Mouse (Mus musculus): ENCODE measurements around the gene Wdr66. TPM values are rescaled to one million over a fixed set of nuclear protein-coding genes. Genes with fewer than 3 reads are reported as not detected.

Gene Wdr66
- total and polyA plus RNA-seq, 3 experiments: 0.52 to 2.0 (median 0.65) TPM

DNA sequence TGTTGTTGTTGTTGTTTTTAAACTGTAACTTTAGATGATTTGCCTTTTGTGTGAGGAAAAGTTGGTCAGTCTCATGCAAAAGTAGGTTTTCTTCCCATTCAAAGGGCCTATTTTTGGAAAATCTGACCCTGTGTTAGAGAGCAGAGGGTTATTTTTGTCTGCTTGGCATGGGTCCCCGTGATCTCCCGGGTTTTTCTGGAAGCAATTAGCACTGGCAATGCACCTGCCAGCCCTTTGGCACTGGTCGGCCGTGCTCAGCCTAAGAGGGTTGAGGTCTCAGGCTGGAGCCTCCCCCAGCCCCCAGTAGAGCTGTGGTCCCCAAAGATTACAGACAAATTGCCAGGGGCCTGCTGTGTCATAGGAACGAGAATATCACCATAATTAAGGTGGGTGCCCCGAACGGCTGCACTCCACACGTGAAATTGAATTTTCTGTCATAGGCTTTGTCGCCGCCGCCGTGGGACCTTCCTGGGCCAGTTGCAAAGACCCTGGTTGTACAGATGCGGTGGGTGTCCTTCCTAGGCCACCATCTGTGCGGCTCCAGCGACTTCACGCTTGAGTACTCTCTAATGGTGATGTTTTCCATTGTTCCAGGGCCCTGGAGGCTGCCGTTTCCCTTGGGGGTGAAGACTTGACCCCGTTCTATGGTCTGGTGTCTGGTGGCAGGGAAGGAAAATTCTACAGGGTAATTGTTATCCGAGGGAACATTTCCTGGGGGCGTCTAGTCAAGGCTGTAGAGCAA is 50.0 kb downstream of the Wdr66 start:
- Histone ChIP-seq H3K79me2 (replicated peaks; ENCODE audit: control insufficient read depth, insufficient read depth, low read length) (no peaks in the 10 kb centered on the region), H3K36me3 (ENCODE audit: control insufficient read depth, insufficient read depth, low read length) (no peaks in the 10 kb centered on the region), H3K27ac (peak overlapping the region; percentile 43), H3K27me3 (ENCODE audit: control insufficient read depth, insufficient read depth, low read length) (no peaks in the 10 kb centered on the region), H3K4me3 (no peak overlapping the region), H3K4me1 (ENCODE audit: control insufficient read depth, insufficient read depth, low read length) (peaks cover 1% of the 10 kb centered on the region; the same call in 1 of the 2 replicates), H3K9ac (ENCODE audit: low read depth, low read length) (no peak overlapping the region)
- intact Hi-C loops (cut with DNase I): no loop called here
- 59% methylated on average over 20 of the region's 20 CpGs for WGBS
- no peak for TF ChIP-seq CTCF (IDR thresholded peaks at IDR 0.05)
- no peak for TF ChIP-seq POLR2A (IDR thresholded peaks at IDR 0.05; ENCODE audit: insufficient read depth, low read depth, low read length)
- no peak for TF ChIP-seq EP300 (IDR thresholded peaks at IDR 0.05; ENCODE audit: insufficient read depth, low read depth, low read length)
- peak; percentile 44 to 58 for DNase-seq

DNA sequence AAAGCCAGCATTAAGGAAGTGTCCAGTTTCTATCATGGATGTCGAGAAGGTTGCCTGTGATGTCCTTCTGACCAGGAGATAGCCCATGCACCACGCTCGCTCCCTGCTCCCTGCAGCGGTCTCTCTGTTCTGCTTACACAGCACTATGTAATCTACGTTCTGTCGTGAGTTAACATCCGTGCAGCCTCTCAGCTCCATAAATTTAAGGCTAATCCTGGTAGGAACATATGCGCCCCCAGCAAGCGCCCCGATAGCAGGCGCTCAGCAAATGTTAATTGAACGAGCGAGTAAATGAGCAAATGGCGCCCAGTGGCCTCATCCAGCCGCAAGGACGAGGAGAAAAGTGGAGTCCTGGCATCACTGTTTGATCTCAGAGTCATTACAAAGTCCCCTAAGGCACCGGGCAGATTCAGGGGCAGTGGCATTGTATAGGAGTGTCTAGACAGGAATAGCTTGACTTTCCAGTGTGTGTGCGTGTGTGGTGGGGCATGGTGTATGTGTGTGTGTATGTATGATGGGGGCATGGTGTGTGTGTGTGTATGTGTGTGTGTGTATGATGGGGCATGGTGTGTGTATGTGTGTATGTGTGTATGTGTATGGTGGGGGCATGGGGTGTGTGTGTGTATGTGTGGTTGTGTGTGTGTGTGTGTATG is 55.9 kb downstream of the Wdr66 start:
- WGBS: 81% methylated on average over 18 of the region's 18 CpGs
- no peaks in the 10 kb centered on the region for H3K27me3 ChIP-seq (ENCODE audit: control insufficient read depth, insufficient read depth, low read length)
- H3K4me1 ChIP-seq (ENCODE audit: control insufficient read depth, insufficient read depth, low read length): peaks cover 1% of the 10 kb centered on the region; the same call in 1 of the 2 replicates
- H3K9ac ChIP-seq (ENCODE audit: low read depth, low read length): no peak overlapping the region
- no peaks in the 10 kb centered on the region for H3K79me2 ChIP-seq (replicated peaks; ENCODE audit: control insufficient read depth, insufficient read depth, low read length)
- intact Hi-C loops (cut with DNase I): no loop called here
- no peak overlapping the region for H3K27ac ChIP-seq
- no peak overlapping the region for H3K4me3 ChIP-seq
- no peaks in the 10 kb centered on the region for H3K36me3 ChIP-seq (ENCODE audit: control insufficient read depth, insufficient read depth, low read length)
- no peak for TF ChIP-seq EP300 (IDR thresholded peaks at IDR 0.05; ENCODE audit: insufficient read depth, low read depth, low read length)
- TF ChIP-seq CTCF (IDR thresholded peaks at IDR 0.05): no peak
- no peak for TF ChIP-seq POLR2A (IDR thresholded peaks at IDR 0.05; ENCODE audit: insufficient read depth, low read depth, low read length)
- DNase-seq: no peak

DNA sequence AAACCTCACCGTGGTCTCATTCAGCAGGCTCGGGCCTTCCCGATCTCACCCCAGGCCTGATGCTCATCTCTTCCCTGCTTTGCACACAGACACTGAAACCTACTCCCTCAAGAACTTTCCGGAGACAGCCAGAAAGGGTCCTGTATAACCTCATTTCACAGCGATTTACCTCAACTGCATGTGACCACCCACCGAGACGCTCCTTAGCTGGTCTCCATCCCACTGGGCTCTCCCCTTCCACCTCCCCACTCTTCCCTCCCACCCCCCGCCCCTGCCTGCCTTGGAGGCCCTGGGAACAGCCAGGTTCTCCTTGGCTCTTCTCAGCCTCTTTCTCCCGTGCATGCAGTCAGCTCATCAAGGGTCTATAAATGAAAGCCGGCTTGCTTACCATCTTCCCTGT is 57.9 kb downstream of the Wdr66 start:
- no peak for DNase-seq
- H3K36me3 ChIP-seq (ENCODE audit: control insufficient read depth, insufficient read depth, low read length): no peaks in the 10 kb centered on the region
- H3K27ac ChIP-seq: no peak overlapping the region
- TF ChIP-seq CTCF (IDR thresholded peaks at IDR 0.05): no peak
- no peak for TF ChIP-seq POLR2A (IDR thresholded peaks at IDR 0.05; ENCODE audit: insufficient read depth, low read depth, low read length)
- no peak for TF ChIP-seq EP300 (IDR thresholded peaks at IDR 0.05; ENCODE audit: insufficient read depth, low read depth, low read length)
- no peaks in the 10 kb centered on the region for H3K4me1 ChIP-seq (ENCODE audit: control insufficient read depth, insufficient read depth, low read length)
- H3K79me2 ChIP-seq (replicated peaks; ENCODE audit: control insufficient read depth, insufficient read depth, low read length): no peaks in the 10 kb centered on the region
- no peak overlapping the region for H3K9ac ChIP-seq (ENCODE audit: low read depth, low read length)
- H3K4me3 ChIP-seq: no peak overlapping the region
- intact Hi-C loops (cut with DNase I): no loop called here
- H3K27me3 ChIP-seq (ENCODE audit: control insufficient read depth, insufficient read depth, low read length): no peaks in the 10 kb centered on the region
- 55% methylated on average over 10 of the region's 10 CpGs for WGBS

DNA sequence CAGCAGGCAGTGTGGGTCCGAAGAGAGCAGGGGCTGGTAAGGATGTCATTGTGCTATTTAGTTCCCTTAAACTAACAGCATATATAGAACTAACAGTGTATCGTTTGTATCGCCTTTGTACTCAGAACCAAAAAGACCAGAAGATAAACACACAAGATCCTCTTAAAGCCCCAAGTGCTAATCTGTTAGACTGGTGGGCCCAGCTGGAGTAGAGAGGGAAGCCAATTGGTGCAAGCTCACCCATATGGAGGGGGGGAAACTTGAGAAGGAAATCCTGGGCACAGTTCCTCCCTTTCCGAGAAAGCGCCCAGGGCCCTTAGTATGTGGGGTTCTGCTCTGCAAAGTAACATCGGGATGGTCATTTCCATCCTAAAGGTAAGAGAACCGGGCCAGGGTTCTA is 58.3 kb downstream of the Wdr66 start:
- Histone ChIP-seq H3K4me3 (no peak overlapping the region), H3K36me3 (ENCODE audit: control insufficient read depth, insufficient read depth, low read length) (no peaks in the 10 kb centered on the region), H3K27me3 (ENCODE audit: control insufficient read depth, insufficient read depth, low read length) (no peaks in the 10 kb centered on the region), H3K9ac (ENCODE audit: low read depth, low read length) (no peak overlapping the region), H3K79me2 (replicated peaks; ENCODE audit: control insufficient read depth, insufficient read depth, low read length) (no peaks in the 10 kb centered on the region), H3K4me1 (ENCODE audit: control insufficient read depth, insufficient read depth, low read length) (no peaks in the 10 kb centered on the region), H3K27ac (no peak overlapping the region)
- 68% methylated on average over 7 of the region's 7 CpGs for WGBS
- TF ChIP-seq CTCF (IDR thresholded peaks at IDR 0.05) (no peak), POLR2A (IDR thresholded peaks at IDR 0.05; ENCODE audit: insufficient read depth, low read depth, low read length) (no peak), EP300 (IDR thresholded peaks at IDR 0.05; ENCODE audit: insufficient read depth, low read depth, low read length) (no peak)
- DNase-seq: no peak
- intact Hi-C loops (cut with DNase I): no loop called here

DNA sequence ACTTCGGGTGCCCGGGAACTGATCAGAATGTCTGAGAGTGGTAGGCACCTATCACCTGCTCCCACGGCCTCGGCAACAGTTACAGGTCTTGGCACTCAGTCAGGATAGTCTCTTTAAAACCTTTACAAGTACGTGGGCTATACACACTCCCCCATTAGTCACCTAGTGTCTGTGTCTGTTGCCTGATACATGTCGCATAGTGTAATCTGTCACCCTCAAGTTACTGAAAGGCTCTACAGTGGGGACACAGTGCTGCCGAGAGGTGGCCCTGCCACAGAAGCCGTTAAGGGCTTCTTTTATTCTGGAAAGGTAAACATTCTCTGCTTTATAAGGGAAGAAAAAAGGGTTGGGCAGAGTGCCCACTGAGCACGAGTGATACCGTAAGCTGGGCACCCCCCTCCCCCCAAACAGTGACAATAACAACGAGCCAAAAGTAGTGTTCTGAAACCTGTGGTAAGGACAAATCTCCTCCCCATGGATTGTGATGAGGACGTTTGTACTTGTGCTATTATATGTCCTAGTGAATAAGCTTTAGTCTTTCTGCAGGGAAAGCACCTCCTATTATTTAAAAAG is 61.2 kb downstream of the Wdr66 start:
- Histone ChIP-seq H3K27me3 (ENCODE audit: control insufficient read depth, insufficient read depth, low read length) (no peaks in the 10 kb centered on the region), H3K79me2 (replicated peaks; ENCODE audit: control insufficient read depth, insufficient read depth, low read length) (no peaks in the 10 kb centered on the region), H3K9ac (ENCODE audit: low read depth, low read length) (no peak overlapping the region), H3K4me3 (no peak overlapping the region), H3K36me3 (ENCODE audit: control insufficient read depth, insufficient read depth, low read length) (no peaks in the 10 kb centered on the region), H3K4me1 (ENCODE audit: control insufficient read depth, insufficient read depth, low read length) (no peaks in the 10 kb centered on the region; the same call in 1 of the 2 replicates), H3K27ac (no peak overlapping the region)
- DNase-seq: no peak
- TF ChIP-seq EP300 (IDR thresholded peaks at IDR 0.05; ENCODE audit: insufficient read depth, low read depth, low read length): no peak
- TF ChIP-seq CTCF (IDR thresholded peaks at IDR 0.05): no peak
- no peak for TF ChIP-seq POLR2A (IDR thresholded peaks at IDR 0.05; ENCODE audit: insufficient read depth, low read depth, low read length)
- intact Hi-C loops (cut with DNase I): no loop called here
- WGBS: 45% methylated on average over 12 of the region's 12 CpGs
